Mouse (Mus musculus) neural tube, embryonic 12.5 days (tissue): ENCODE results near the gene Vamp9. TPM values are rescaled to one million over a fixed set of nuclear protein-coding genes. Genes with fewer than 3 reads are reported as not detected.

Source experiments
- ATAC-seq: fragments of 200-750 bp; cut with Nextera tagmentation; 2 replicates; pipeline ENCODE4 v1.8.0; 2017; ENCODE audit warnings: low read depth, mild to moderate bottlenecking, moderate TSS enrichment, moderate library complexity; ENCODE audit not compliant: low FRiP score
- H3K27ac ChIP-seq: fragments of 300-500 bp; sonication (generic); 2 replicates; pipeline ENCODE4 v1.5.1; 2016
- H3K27me3 ChIP-seq: fragments of 300-500 bp; sonication (generic); replicated peaks from 2 replicates; pipeline ENCODE4 v1.6.1; 2016; ENCODE audit warnings: mild to moderate bottlenecking
- H3K36me3 ChIP-seq: fragments of 300-500 bp; sonication (generic); 2 replicates; pipeline ENCODE4 v1.6.1; 2016; ENCODE audit warnings: mild to moderate bottlenecking
- H3K4me1 ChIP-seq: fragments of 300-500 bp; sonication (generic); 2 replicates; pipeline ENCODE4 v1.6.1; 2016
- H3K4me2 ChIP-seq: fragments of 300-500 bp; sonication (generic); replicated peaks from 2 replicates; pipeline ENCODE4 v1.6.1; 2016; ENCODE audit warnings: mild to moderate bottlenecking
- H3K4me3 ChIP-seq: fragments of 300-500 bp; sonication (generic); 2 replicates; pipeline ENCODE4 v1.5.1; 2016
- H3K9ac ChIP-seq: fragments of 300-500 bp; sonication (generic); 2 replicates; pipeline ENCODE4 v1.6.1; 2016; ENCODE audit warnings: mild to moderate bottlenecking
- H3K9me3 ChIP-seq: fragments of 300-500 bp; sonication (generic); 2 replicates; pipeline ENCODE4 v1.6.1; 2016; ENCODE audit warnings: mild to moderate bottlenecking
- WGBS: fragments of 180-500 bp; shearing (Covaris S2); methylation state at CpG from one replicate; pipeline ENCODE4 v1.1.7; 2016; 5-methylcytosine and 5-hydroxymethylcytosine counted together
- polyA plus RNA-seq: library from polyadenylated mRNA; unstranded; fragments of >200 nt; fragmentation: Nextera tagmentation; extraction: Ambion mirVana; gene quantifications from 2 replicates; pipeline ENCODE4 v1.2.1, GENCODE M21; 2016

The Vamp9 gene
- polyA plus RNA-seq, 1 experiment from 2014 or later: 0.56 TPM

DNA sequence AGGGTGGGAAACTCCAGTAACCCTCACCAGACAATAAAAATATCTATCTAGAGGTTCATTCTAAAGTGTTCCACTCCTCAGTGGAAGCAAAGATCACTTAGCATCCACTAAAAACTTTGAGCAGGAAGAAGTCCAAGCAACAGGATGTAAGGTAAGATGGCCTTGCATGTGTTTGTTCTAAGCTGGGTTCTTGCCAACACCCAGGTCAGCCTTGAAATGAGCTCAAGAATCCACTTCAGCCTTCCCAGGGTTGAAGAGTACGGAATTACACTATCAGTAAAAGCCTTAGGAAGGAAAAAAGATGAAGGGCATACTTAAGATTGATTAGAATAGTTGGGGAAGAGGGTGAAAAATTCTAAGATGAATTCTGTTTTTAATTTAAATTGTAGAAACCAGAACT, 52.6 kb downstream of the Vamp9 start:
- ATAC-seq: no peak
- H3K4me3 ChIP-seq: no peak overlapping the region
- peaks cover 41% of the 10 kb centered on the region for H3K36me3 ChIP-seq
- 95% methylated on average over 1 of the region's 1 CpGs for WGBS
- H3K27me3 ChIP-seq: no peaks in the 10 kb centered on the region
- H3K4me2 ChIP-seq: no peak overlapping the region
- H3K9ac ChIP-seq: no peak overlapping the region
- H3K27ac ChIP-seq: no peak overlapping the region
- H3K4me1 ChIP-seq: 0 out of 2 replicates have a peak, but pooled peaks cover 5% of the 10 kb centered on the region
- no peaks in the 10 kb centered on the region for H3K9me3 ChIP-seq

DNA sequence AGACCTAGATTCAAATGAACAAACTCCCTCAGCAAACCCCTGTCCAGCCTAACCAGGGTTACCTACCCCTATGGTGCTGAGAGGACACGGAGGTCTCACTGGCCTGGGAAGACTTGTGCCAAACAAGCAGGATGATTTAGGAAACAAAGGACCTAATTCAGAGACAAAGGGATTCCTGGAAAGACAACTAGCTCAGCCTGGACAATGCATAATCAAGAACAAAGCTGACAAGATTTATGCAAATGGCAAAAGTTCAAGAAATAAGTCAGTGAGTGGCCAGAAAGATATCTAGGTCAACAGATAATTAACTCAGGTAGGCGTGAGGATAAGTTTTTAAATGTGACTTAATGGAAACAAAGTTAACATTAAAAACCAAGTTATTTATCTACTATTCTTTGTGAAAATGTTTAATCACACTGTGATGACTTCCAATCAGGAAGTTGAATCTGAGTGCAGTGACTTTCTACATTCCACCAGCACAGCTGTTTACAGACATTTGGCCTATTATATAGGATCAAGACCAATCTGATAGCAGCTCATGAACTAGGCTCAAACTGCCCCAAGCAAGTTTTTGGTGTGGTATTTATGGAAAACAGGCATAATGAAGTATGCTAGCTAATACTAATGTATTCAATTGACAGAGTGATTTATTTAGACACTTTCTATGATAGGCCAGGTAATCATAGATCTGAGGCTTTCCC, 53.3 kb downstream of the Vamp9 start:
- WGBS: 69% methylated on average over 2 of the region's 2 CpGs
- Histone ChIP-seq H3K27ac (no peak overlapping the region), H3K4me2 (no peak overlapping the region), H3K36me3 (peaks cover 46% of the 10 kb centered on the region), H3K4me1 (0 out of 2 replicates have a peak, but pooled peaks cover 4% of the 10 kb centered on the region), H3K9ac (no peak overlapping the region), H3K27me3 (no peaks in the 10 kb centered on the region), H3K4me3 (no peak overlapping the region), H3K9me3 (no peaks in the 10 kb centered on the region)
- no peak for ATAC-seq

DNA sequence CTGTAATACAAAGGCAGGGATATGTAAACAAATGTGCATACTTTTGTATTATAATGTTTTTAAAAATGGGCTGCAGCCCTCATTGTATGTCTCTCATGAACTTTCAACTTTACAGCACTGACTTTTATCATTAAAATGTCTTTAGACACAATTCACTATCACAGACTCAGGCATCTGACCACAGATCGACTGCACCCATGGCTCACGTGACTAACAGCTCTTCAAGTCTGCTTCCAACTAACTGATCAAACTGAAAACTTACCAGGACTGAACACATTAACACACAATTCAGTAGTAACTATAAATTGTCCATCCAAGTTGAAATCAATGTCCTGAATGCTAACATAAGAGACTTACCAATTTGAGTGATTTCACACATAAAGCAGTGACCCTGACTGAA, 53.9 kb downstream of the Vamp9 start:
- Histone ChIP-seq H3K27me3 (no peaks in the 10 kb centered on the region), H3K4me1 (no peaks in the 10 kb centered on the region), H3K36me3 (peaks cover 47% of the 10 kb centered on the region), H3K4me3 (no peak overlapping the region), H3K9ac (no peak overlapping the region), H3K27ac (no peak overlapping the region), H3K9me3 (no peaks in the 10 kb centered on the region), H3K4me2 (no peak overlapping the region)
- ATAC-seq: no peak
- 92% methylated on average over 2 of the region's 2 CpGs for WGBS

DNA sequence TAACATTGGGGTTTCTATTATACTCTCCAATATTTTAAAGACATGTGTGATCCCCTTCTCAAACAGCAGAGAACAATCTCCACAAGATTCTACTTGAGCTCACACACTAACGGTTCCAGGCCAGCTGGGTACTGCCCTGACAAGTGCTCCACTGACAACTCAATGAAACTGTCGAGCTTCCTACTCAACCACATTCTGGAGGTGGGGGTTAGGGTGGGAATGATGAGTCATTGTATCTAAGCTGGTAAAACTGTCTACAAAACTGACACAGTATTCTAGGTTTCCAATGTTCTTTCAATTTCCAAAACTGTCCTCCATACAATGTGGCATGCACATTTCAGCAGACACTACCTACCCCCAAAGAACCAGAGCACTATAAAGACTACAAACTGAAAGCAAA, 67.9 kb downstream of the Vamp9 start:
- Histone ChIP-seq H3K36me3 (peaks cover 10% of the 10 kb centered on the region; the same call in 1 of the 2 replicates), H3K9me3 (no peaks in the 10 kb centered on the region), H3K4me3 (no peak overlapping the region), H3K27ac (no peak overlapping the region), H3K4me2 (peak overlapping the region; percentile 24), H3K4me1 (peaks cover 15% of the 10 kb centered on the region), H3K9ac (no peak overlapping the region), H3K27me3 (no peaks in the 10 kb centered on the region)
- 44% methylated on average over 2 of the region's 2 CpGs for WGBS
- no peak for ATAC-seq

DNA sequence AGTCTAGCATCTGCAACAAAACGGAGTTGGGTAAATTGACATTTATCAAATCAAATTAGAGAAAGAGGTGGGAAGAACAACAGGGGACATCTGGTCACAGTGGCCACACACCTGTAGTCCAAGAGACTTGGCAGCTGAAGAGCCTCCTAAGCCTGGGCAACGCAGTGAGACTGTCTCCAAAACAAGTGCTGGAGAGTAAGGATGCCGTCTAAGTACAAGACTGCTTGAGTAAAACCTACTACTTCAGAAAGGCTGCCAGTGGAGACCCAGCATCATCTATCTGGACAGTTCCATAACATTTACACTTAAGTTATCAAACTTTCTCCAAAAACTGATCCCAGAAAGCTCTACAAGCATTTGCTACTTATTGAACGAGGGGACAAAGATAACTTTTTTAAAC, 69.0 kb downstream of the Vamp9 start:
- no peak overlapping the region for H3K9ac ChIP-seq
- 78% methylated on average over 4 of the region's 4 CpGs for WGBS

DNA sequence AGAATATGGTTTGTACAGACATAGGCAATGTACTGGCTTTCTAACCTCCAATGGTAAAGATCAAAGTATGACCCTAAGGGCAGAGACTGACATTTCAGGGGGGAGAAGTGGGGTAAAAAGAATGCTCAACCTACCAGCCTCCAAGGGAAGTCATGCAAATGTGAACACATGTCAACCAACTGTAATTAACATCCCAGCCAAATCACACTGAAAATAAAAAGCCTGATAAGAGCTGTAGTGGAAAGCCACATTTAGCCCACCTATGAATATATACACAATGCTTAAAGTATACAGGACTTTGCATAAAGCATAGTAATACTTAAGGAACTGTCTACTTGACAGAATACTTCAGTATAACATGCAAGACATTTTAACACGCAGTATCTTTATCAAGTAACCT, 69.7 kb downstream of the Vamp9 start:
- Histone ChIP-seq H3K4me1 (peaks cover 17% of the 10 kb centered on the region), H3K9me3 (no peaks in the 10 kb centered on the region), H3K9ac (no peak overlapping the region), H3K4me3 (no peak overlapping the region), H3K27ac (no peak overlapping the region), H3K4me2 (peak overlapping the region; percentile 85), H3K27me3 (no peaks in the 10 kb centered on the region), H3K36me3 (peaks cover 5% of the 10 kb centered on the region; the same call in 1 of the 2 replicates)
- 77% methylated on average over 1 of the region's 1 CpGs for WGBS
- no peak for ATAC-seq

More for the DNA sequence above, 69.0 kb downstream of the Vamp9 start:
- no peak for ATAC-seq
- H3K27ac ChIP-seq: no peak overlapping the region
- no peaks in the 10 kb centered on the region for H3K9me3 ChIP-seq
- peaks cover 17% of the 10 kb centered on the region for H3K4me1 ChIP-seq
- H3K36me3 ChIP-seq: peaks cover 10% of the 10 kb centered on the region; the same call in 1 of the 2 replicates
- H3K4me2 ChIP-seq: peak overlapping the region; percentile 85
- no peaks in the 10 kb centered on the region for H3K27me3 ChIP-seq
- H3K4me3 ChIP-seq: no peak overlapping the region

DNA sequence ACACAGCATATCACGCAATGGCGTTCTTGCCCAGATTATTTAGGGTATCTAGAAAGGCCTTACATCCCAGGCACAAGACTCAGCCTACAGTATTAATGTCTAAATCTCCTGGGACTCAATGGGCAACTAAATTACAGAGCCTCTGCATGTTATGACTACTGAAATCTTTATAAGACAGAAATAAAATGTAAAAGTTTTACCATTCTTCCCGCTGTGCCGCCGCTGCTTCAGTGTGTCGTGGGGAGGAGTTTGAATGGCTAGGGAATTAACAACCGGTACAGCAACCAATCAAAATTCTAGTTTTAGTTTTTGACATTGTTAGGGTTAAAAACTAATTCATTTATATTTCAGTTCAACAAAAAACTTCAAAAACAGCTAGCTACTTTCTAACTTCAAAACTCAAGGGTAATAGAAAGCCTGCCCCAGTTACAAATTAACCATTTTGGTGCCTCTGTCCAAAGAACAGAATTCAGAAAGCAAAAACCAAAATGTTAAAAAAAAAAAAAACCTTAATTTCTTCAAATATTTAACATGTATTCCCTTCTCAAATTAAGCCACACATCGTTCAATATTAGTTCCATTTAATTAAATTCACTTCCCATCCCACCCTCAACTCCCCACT, 70.4 kb downstream of the Vamp9 start:
- Histone ChIP-seq H3K9me3 (no peaks in the 10 kb centered on the region), H3K36me3 (peaks cover 3% of the 10 kb centered on the region; the same call in 1 of the 2 replicates), H3K27me3 (no peaks in the 10 kb centered on the region), H3K4me3 (peak overlapping the region; percentile 92), H3K4me2 (peak overlapping the region; percentile 85), H3K9ac (peak overlapping the region; percentile 98), H3K4me1 (peaks cover 17% of the 10 kb centered on the region), H3K27ac (no peak overlapping the region)
- WGBS: 20% methylated on average over 8 of the region's 8 CpGs
- ATAC-seq: no peak

DNA sequence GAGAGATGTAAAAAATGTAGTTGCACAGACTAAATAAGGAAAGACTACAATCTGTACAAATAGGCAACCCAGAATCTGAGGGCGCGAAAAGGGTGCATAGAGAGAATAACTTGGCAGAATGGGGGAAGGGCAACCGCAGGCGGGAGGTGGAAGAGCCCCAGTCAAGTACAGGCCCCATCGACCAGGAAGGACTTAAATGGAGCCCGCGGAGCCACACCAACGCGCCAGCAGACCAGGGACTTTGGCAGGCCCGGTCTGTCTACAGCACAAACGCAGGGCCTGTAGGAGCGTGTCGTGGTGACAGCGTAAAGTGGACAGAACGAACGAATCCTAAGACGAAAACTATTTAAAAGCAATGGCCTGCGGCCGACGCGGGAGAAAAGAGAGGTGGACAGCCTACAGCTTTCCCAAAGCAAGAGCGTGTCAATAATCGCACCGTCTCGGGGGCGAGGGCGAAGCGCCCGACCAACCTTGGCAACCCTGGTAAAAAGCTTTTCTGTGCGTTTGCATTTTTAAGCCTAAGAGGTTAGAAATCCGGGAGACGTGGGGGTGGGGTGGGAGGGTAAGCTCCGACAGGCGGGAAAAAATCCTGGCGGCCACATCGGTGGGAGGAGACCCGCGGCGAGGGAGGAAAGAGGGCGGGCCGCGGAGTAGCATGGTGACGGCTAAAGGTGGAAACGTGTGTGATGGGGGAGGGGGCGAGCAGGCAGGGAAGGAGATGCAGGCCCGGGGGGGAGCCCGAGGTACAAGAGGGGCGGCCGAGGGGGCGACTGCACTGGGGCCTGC, 71.7 kb downstream of the Vamp9 start:
- Histone ChIP-seq H3K4me1 (peaks cover 17% of the 10 kb centered on the region), H3K4me2 (peak overlapping the region; percentile 85), H3K4me3 (peak overlapping the region; percentile 92), H3K9ac (peak overlapping the region; percentile 98), H3K9me3 (no peaks in the 10 kb centered on the region), H3K36me3 (peaks cover 3% of the 10 kb centered on the region; the same call in 1 of the 2 replicates), H3K27me3 (no peaks in the 10 kb centered on the region), H3K27ac (peak overlapping the region; percentile 95)
- peak; percentile 37 for ATAC-seq
- WGBS: under 1% methylated on average over 45 of the region's 50 CpGs

DNA sequence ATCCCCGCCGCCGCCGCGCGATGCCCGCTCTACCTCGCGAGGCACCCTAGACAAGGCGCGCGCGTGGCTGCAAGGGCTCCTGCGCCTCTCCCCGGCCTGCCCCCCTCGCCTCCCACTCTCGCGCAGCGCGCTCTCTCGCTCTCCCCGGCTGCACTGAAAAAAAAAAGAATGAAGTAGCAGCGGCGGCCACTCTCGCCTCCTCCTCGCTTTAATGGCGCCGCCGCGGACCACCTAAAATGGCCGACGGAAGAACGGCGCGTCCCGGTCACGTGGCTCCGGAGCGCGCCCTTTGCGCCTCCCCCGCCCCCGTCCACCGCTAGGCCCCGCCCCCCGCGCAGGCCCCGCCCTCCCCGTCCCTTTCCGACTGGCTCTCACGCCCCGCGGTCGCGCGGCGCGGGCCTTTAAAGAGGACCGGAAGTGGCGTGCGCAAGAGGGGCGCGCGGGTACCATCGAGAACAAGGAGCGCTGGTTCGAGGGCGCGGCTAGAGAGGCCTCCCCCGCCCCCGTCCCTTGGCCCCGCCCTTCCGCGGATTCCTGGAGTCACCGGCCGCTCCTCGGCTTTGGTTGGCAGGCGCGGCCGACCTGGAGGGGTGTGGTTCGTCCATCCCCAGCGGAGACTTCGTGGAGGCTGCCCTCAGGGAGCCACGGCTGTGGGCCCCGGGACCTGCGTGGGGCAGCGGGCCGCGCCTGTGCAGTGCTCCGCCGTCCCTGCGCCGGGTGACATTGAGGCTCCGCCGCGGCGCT, 72.8 kb downstream of the Vamp9 start, which contains the start of the genes Hnrnpd and 4930524J08Rik:
Gene Hnrnpd (minus strand): TSS at position 240 of the 744 bp plus-strand sequence.
Gene 4930524J08Rik (plus strand): TSS at position 363 of the 744 bp plus-strand sequence.
- Histone ChIP-seq H3K27me3 (no peaks in the 10 kb centered on the region), H3K36me3 (peaks cover 3% of the 10 kb centered on the region; the same call in 1 of the 2 replicates), H3K4me3 (peak within 1 kb of the TSS; percentile 92), H3K9me3 (no peaks in the 10 kb centered on the region), H3K9ac (peak within 1 kb of the TSS; percentile 98), H3K27ac (peak within 1 kb of the TSS; percentile 95), H3K4me2 (peak within 1 kb of the TSS; percentile 85), H3K4me1 (peaks cover 17% of the 10 kb centered on the region)
- under 1% methylated on average over 95 of the region's 97 CpGs for WGBS
- ATAC-seq: peak; percentile 98

DNA sequence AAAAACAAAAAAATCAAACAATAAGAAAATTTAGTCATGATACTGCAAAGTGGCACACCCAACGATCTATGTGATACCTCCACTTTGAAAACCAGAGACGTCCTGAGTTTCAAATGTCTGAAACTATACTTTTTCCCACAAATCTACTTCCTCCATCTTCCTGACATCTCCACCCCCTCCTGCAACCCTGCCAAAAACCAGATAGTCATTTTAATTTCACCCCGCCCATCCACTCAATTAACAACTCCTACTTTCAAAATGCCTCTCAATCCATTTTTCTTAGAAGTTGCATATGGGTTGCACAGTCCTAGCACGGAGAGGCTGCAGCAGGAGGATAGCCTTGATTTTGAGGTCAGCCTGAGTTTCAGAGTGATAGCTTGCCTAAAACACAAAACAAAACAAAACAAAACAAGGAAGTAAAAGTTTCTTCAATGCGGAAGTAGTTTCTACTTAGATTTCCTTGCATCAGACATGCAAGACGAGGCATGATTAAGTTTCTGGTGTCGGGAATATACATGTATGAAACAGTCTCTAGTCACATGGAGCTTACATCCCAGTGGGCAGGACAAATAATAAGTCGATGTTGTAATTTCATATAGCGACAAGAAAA, 77.5 kb downstream of the Vamp9 start:
- peaks cover 2% of the 10 kb centered on the region; the same call in 1 of the 2 replicates for H3K4me1 ChIP-seq
- no peaks in the 10 kb centered on the region for H3K36me3 ChIP-seq
- H3K27ac ChIP-seq: no peak overlapping the region
- H3K27me3 ChIP-seq: no peaks in the 10 kb centered on the region
- H3K9me3 ChIP-seq: no peaks in the 10 kb centered on the region
- WGBS: 90% methylated on average over 9 of the region's 9 CpGs
- no peak overlapping the region for H3K9ac ChIP-seq
- no peak for ATAC-seq
- H3K4me2 ChIP-seq: no peak overlapping the region
- no peak overlapping the region for H3K4me3 ChIP-seq

DNA sequence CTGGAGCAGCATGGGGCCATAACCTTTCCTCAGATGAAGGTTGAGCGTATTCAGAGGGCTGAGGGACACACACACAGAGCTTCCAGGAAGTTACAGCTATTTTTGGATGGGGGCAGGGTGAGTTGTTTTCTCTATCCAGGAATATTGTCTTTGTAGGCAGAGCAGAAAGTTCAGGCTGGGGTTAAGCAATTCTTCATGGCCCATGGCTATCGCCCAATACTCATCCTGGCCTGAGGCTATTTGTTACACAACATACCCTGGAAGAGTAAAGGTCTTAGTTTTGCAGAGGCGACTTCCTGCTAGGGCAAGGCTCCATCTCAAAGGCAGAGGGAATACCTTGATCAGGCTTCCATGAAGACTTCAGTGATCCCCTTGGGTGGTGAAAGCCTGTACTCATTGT, 88.1 kb downstream of the Vamp9 start:
- H3K27me3 ChIP-seq: no peaks in the 10 kb centered on the region
- H3K9ac ChIP-seq: no peak overlapping the region
- no peak overlapping the region for H3K27ac ChIP-seq
- no peak for ATAC-seq
- H3K4me1 ChIP-seq: no peaks in the 10 kb centered on the region
- no peaks in the 10 kb centered on the region for H3K36me3 ChIP-seq
- H3K9me3 ChIP-seq: 0 out of 2 replicates have a peak, but pooled peaks cover 4% of the 10 kb centered on the region
- no peak overlapping the region for H3K4me3 ChIP-seq
- 83% methylated on average over 3 of the region's 3 CpGs for WGBS
- no peak overlapping the region for H3K4me2 ChIP-seq
